In genomic region chr4:145274887-145275286, GRCm38 (mm10) we compare ENCODE assay signal across 27 mouse cellular contexts. TPM values are rescaled to one million over a fixed set of nuclear protein-coding genes. Genes with fewer than 3 reads are reported as not detected.
"Had no signal": no experiment of that assay in that cellular context is flagged by ENCODE, and none has a peak within 500 bp of the region (broad histone marks: within the 10 kb centered on the region; RNA-seq: fewer than 3 reads in every experiment).

No protein-coding gene starts in this region.

- ATAC-seq: hindbrain, embryonic 16.5 days; intestine, embryonic 15.5 days; intestine, postnatal 0 days; liver, embryonic 12.5 days had no signal

- H3K9ac ChIP-seq: heart, embryonic 12.5 days; hindbrain, embryonic 12.5 days; hindbrain, embryonic 14.5 days; intestine, embryonic 15.5 days; limb, embryonic 13.5 days; limb, embryonic 15.5 days; liver, embryonic 12.5 days; liver, embryonic 14.5 days had no signal

- H3K9me3 ChIP-seq: heart, embryonic 10.5 days; hindbrain, embryonic 10.5 days; hindbrain, embryonic 12.5 days; intestine, embryonic 15.5 days; limb, embryonic 13.5 days; limb, embryonic 15.5 days; liver, embryonic 12.5 days had no signal

- H3K4me1 ChIP-seq: heart, embryonic 10.5 days; heart, embryonic 12.5 days; hindbrain, embryonic 10.5 days; hindbrain, embryonic 12.5 days; intestine, embryonic 15.5 days; limb, embryonic 13.5 days; liver, embryonic 12.5 days had no signal

- H3K4me2 ChIP-seq: heart, embryonic 12.5 days; hindbrain, embryonic 12.5 days; hindbrain, embryonic 14.5 days; intestine, embryonic 15.5 days; limb, embryonic 13.5 days; limb, embryonic 15.5 days; liver, embryonic 12.5 days had no signal

- H3K27me3 ChIP-seq: heart, embryonic 12.5 days; hindbrain, embryonic 12.5 days; intestine, embryonic 15.5 days; limb, embryonic 13.5 days; limb, embryonic 15.5 days; liver, embryonic 12.5 days had no signal

- H3K27ac ChIP-seq: heart, embryonic 10.5 days; hindbrain, embryonic 10.5 days; hindbrain, embryonic 12.5 days; hindbrain, embryonic 14.5 days; intestine, embryonic 15.5 days; layer of hippocampus, adult 2 months; limb, embryonic 13.5 days; limb, embryonic 15.5 days; liver, embryonic 12.5 days; liver, embryonic 14.5 days had no signal

- DNase-seq: gastrocnemius, postnatal 10 days; gastrocnemius, postnatal 25 days; heart, postnatal 10 days; heart, postnatal 4 days; kidney, adult 18-20 months; kidney, adult 8-10 months; kidney, postnatal 10 days; kidney, postnatal 25 days; kidney, postnatal 4 days; left cerebral cortex, postnatal 4 days had no signal

- H3K4me3 ChIP-seq: heart, embryonic 10.5 days; heart, embryonic 12.5 days; hindbrain, embryonic 10.5 days; hindbrain, embryonic 12.5 days; intestine, embryonic 15.5 days; layer of hippocampus, adult 2 months; limb, embryonic 13.5 days; limb, embryonic 15.5 days; liver, embryonic 12.5 days had no signal

- H3K36me3 ChIP-seq: heart, embryonic 10.5 days; heart, embryonic 12.5 days; hindbrain, embryonic 10.5 days; hindbrain, embryonic 12.5 days; intestine, embryonic 15.5 days; limb, embryonic 13.5 days; limb, embryonic 15.5 days; liver, embryonic 12.5 days had no signal

RNA-seq across cellular contexts. Expression of gene Tnfrsf8, which starts 40.1 kb away (rescaled TPM):
- total RNA-seq: gastrocnemius, adult 18-20 months had no signal
- polyA plus RNA-seq: heart, embryonic 10.5 days; heart, embryonic 12.5 days; heart, embryonic 14.5 days; kidney, embryonic 16.5 days; liver, embryonic 12.5 days; liver, embryonic 16.5 days had no signal
